Mouse (Mus musculus): Measurements from ENCODE around the gene Acot8. TPM values are rescaled to one million over a fixed set of nuclear protein-coding genes. Genes with fewer than 3 reads are reported as not detected.
A peak's percentile ranks its signal among the peaks of the same experiment; 100 is the strongest.

Acot8 gene
- total RNA-seq, 2 experiments from 2014 or later: 10.4 to 13.0 TPM

GRCm38 (mm10) chr2:164785481-164786387, 18.9 kb downstream of the Acot8 start, which contains the start of gene Snx21:
TSS of gene Snx21 (plus strand) at chr2:164785823.
- DNase-seq: peak; percentile 88 to 93
- intact Hi-C loops (cut with DNase I): no loop called here

- peak in 1 of 2 experiments; percentile 8 for DNase-seq
- intact Hi-C loops (cut with DNase I): no loop called here
These were observed 19.7 kb downstream of the Acot8 start for GRCm38 (mm10) chr2:164784869-164785420.

GRCm38 (mm10) chr2:164783926-164784581, 20.6 kb downstream of the Acot8 start:
- intact Hi-C loops (cut with DNase I): no loop called here

GRCm38 (mm10) chr2:164781876-164782275, 22.8 kb downstream of the Acot8 start:
- no peak for DNase-seq
- intact Hi-C loops (cut with DNase I): no loop called here

More at GRCm38 (mm10) chr2:164783926-164784581, 20.6 kb downstream of the Acot8 start:
- no peak for DNase-seq

GRCm38 (mm10) chr2:164779481-164780086, 25.1 kb downstream of the Acot8 start, which contains the start of gene Tnnc2:
TSS of gene Tnnc2 (minus strand) at chr2:164779967.
- no peak for DNase-seq
- intact Hi-C loops (cut with DNase I): no loop called here

- no peak for DNase-seq
- intact Hi-C loops (cut with DNase I): no loop called here
These were observed 25.9 kb downstream of the Acot8 start for GRCm38 (mm10) chr2:164778809-164779208.

- no peak for DNase-seq
- intact Hi-C loops (cut with DNase I): no loop called here
These were observed 26.7 kb downstream of the Acot8 start for GRCm38 (mm10) chr2:164778015-164778287.

- no peak for DNase-seq
- intact Hi-C loops (cut with DNase I): no loop called here
These were observed 27.3 kb downstream of the Acot8 start for GRCm38 (mm10) chr2:164777246-164778014.

- DNase-seq: no peak
- intact Hi-C loops (cut with DNase I): no loop called here
These were observed 27.9 kb downstream of the Acot8 start for GRCm38 (mm10) chr2:164776801-164777200.

- intact Hi-C loops (cut with DNase I): no loop called here
- no peak for DNase-seq
These were observed 28.6 kb downstream of the Acot8 start for GRCm38 (mm10) chr2:164776130-164776529.

GRCm38 (mm10) chr2:164773989-164774364, 30.7 kb downstream of the Acot8 start:
- DNase-seq: no peak
- intact Hi-C loops (cut with DNase I): no loop called here

- intact Hi-C loops (cut with DNase I): no loop called here
- no peak for DNase-seq
These were observed 31.3 kb downstream of the Acot8 start for GRCm38 (mm10) chr2:164773229-164773988.

- no peak for DNase-seq
- intact Hi-C loops (cut with DNase I): no loop called here
These were observed 33.6 kb downstream of the Acot8 start for GRCm38 (mm10) chr2:164771123-164771522.

GRCm38 (mm10) chr2:164770279-164770678, 34.4 kb downstream of the Acot8 start:
- DNase-seq: no peak
- intact Hi-C loops (cut with DNase I): no loop called here

- intact Hi-C loops (cut with DNase I): no loop called here
- peak; percentile 96 to 97 for DNase-seq
These were observed 35.2 kb downstream of the Acot8 start, which contains the start of gene Ube2c for GRCm38 (mm10) chr2:164769258-164770037. TSS of gene Ube2c (plus strand) at chr2:164769898.

- no peak for DNase-seq
- intact Hi-C loops (cut with DNase I): loop anchor here (1.0 kb wide), 1 partner anchor 22 kb away; no protein-coding TSS in a partner anchor
These were observed 36.7 kb downstream of the Acot8 start for GRCm38 (mm10) chr2:164767812-164768540.

- DNase-seq: no peak
- intact Hi-C loops (cut with DNase I): no loop called here
These were observed 38.8 kb downstream of the Acot8 start for GRCm38 (mm10) chr2:164765841-164766240.

- intact Hi-C loops (cut with DNase I): no loop called here
- no peak for DNase-seq
These were observed 42.1 kb downstream of the Acot8 start for GRCm38 (mm10) chr2:164762593-164762992.
